Mouse (Mus musculus): ENCODE results near the gene Slc35d1. TPM values are rescaled to one million over a fixed set of nuclear protein-coding genes. Genes with fewer than 3 reads are reported as not detected.

Gene Slc35d1
- total and polyA plus RNA-seq, 3 experiments, result 6.0 to 11.5 (median 8.7) TPM

- dilution Hi-C loops (cut with MboI; ENCODE audit: extremely low pct_ligation_motif_present, extremely low pct_unique_long_range_greater_than_20kb, low sequenced_read_pairs), result no loop called here
- Histone ChIP-seq H3K36me3 (replicated peaks in 1 of 2; ENCODE audit: control insufficient read depth in 1 of 2, insufficient read depth in 1 of 2, low read length in 1 of 2) (peaks cover 0 to 15% of the 10 kb centered on the region in 2 experiments), H3K79me2 (replicated peaks; ENCODE audit: control insufficient read depth, extremely low read depth, insufficient read depth, poor library complexity, severe bottlenecking) (peaks cover 39% of the 10 kb centered on the region), H3K9ac (ENCODE audit: insufficient read depth, low read depth) (peak overlapping the region; percentile 92), H3K9me3 (replicated peaks; ENCODE audit: low read length) (no peaks in the 10 kb centered on the region), H3K27ac (ENCODE audit: insufficient read depth, low read depth) (no peak overlapping the region), H3K4me3 (replicated peaks in 1 of 3; ENCODE audit: low read depth in 2 of 3, low read length in 2 of 3, poor library complexity in 1 of 3) (peak overlapping the region; percentile 74 to 83 (median 83)), H3K4me1 (ENCODE audit: control insufficient read depth in 1 of 2, insufficient read depth in 2 of 2) (peaks cover 2 to 43% of the 10 kb centered on the region in 2 experiments; a peak in 2 of 4 replicates), H3K27me3 (replicated peaks) (no peaks in the 10 kb centered on the region), H3K4me2 (ENCODE audit: insufficient read depth, low read depth, poor library complexity, severe bottlenecking) (peak overlapping the region; percentile 99)
- no peak for DNase-seq (ENCODE audit: extremely low read depth)
- no peak for TF ChIP-seq JUN (IDR thresholded peaks at IDR 0.05; ENCODE audit: insufficient read depth, low read depth, low read length)
- TF ChIP-seq PAX5 (IDR thresholded peaks at IDR 0.05; ENCODE audit: low read length), result no peak
- no peak for TF ChIP-seq MAFK (IDR thresholded peaks at IDR 0.05; ENCODE audit: insufficient replicate concordance, low read length)
- TF ChIP-seq RCOR1 (conservative IDR thresholded peaks at IDR 0.05; ENCODE audit: low read depth, low read length), result no peak
- TF ChIP-seq USF2 (conservative IDR thresholded peaks at IDR 0.05; ENCODE audit: low read depth, low read length), result no peak
- TF ChIP-seq CHD1 (IDR thresholded peaks at IDR 0.05; ENCODE audit: low read depth, low read length), result 0 out of 2 replicates have a peak, but pooled peaks have one; percentile 54
- TF ChIP-seq MYC (IDR thresholded peaks at IDR 0.05; ENCODE audit: low read depth, low read length), result no peak
- TF ChIP-seq BHLHE40 (IDR thresholded peaks at IDR 0.05; ENCODE audit: low read depth, low read length), result peak; percentile 61
- TF ChIP-seq MAZ (IDR thresholded peaks at IDR 0.05; ENCODE audit: low read depth, low read length), result no peak
- TF ChIP-seq CHD2 (IDR thresholded peaks at IDR 0.05; ENCODE audit: low read length), result no peak
- TF ChIP-seq ELF1 (IDR thresholded peaks at IDR 0.05; ENCODE audit: low read depth, low read length), result no peak
- no peak for TF ChIP-seq KAT2A (IDR thresholded peaks at IDR 0.05; ENCODE audit: insufficient replicate concordance, low read length)
- in situ Hi-C loops (cut with MboI; ENCODE audit: low pct_ligation_motif_present, low pct_unique_long_range_greater_than_20kb, low sequenced_read_pairs), result no loop called here
These were observed 94.0 kb downstream of the Slc35d1 start for GRCm38 (mm10) chr4:103120874-103121389.

Other genes with a start within 250 kb of the Slc35d1 start
- gene Tctex1d1, start 236.6 kb downstream of the Slc35d1 start, total RNA-seq (2012; rRNA removed), result not detected in 2 replicates
- gene Tctex1d1, start 236.6 kb downstream of the Slc35d1 start, total RNA-seq (2014; rRNA removed), result not detected in 2 replicates
- not detected in 2 replicates for gene Tctex1d1, start 236.6 kb downstream of the Slc35d1 start, polyA plus RNA-seq (2012; ENCODE audit: insufficient read length, low read depth)
- gene Insl5, start 188.3 kb downstream of the Slc35d1 start, total RNA-seq (2012; rRNA removed), result not detected in 2 replicates
- not detected in 2 replicates for gene Insl5, start 188.3 kb downstream of the Slc35d1 start, total RNA-seq (2014; rRNA removed)
- gene Insl5, start 188.3 kb downstream of the Slc35d1 start, polyA plus RNA-seq (2012; ENCODE audit: insufficient read length, low read depth), result not detected in 2 replicates
- 34.4 and 36.2 TPM in 2 replicates for gene Mier1, start 100.8 kb downstream of the Slc35d1 start, total RNA-seq (2012; rRNA removed)
- 22.5 and 24.9 TPM in 2 replicates for gene Mier1, start 100.8 kb downstream of the Slc35d1 start, total RNA-seq (2014; rRNA removed)
- 35.0 and 50.3 TPM in 2 replicates for gene Mier1, start 100.8 kb downstream of the Slc35d1 start, polyA plus RNA-seq (2012; ENCODE audit: insufficient read length, low read depth)
- gene Wdr78, start 100.6 kb downstream of the Slc35d1 start, total RNA-seq (2012; rRNA removed), result 0.71 and 1.1 TPM in 2 replicates
- gene Wdr78, start 100.6 kb downstream of the Slc35d1 start, total RNA-seq (2014; rRNA removed), result 0.47 and 0.63 TPM in 2 replicates
- gene Wdr78, start 100.6 kb downstream of the Slc35d1 start, polyA plus RNA-seq (2012; ENCODE audit: insufficient read length, low read depth), result 0.29 and 0.60 TPM in 2 replicates
- not detected in 2 replicates for gene 4921539E11Rik, start 75.7 kb upstream of the Slc35d1 start, total RNA-seq (2012; rRNA removed)
- not detected in 2 replicates for gene 4921539E11Rik, start 75.7 kb upstream of the Slc35d1 start, total RNA-seq (2014; rRNA removed)
- gene 4921539E11Rik, start 75.7 kb upstream of the Slc35d1 start, polyA plus RNA-seq (2012; ENCODE audit: insufficient read length, low read depth), result not detected in 2 replicates
- gene Oma1, start 98.6 kb upstream of the Slc35d1 start, total RNA-seq (2012; rRNA removed), result 15.7 and 16.1 TPM in 2 replicates
- 17.5 and 20.7 TPM in 2 replicates for gene Oma1, start 98.6 kb upstream of the Slc35d1 start, total RNA-seq (2014; rRNA removed)
- gene Oma1, start 98.6 kb upstream of the Slc35d1 start, polyA plus RNA-seq (2012; ENCODE audit: insufficient read length, low read depth), result 16.8 and 20.0 TPM in 2 replicates

Measured in CH12.LX (cell line).